Mouse (Mus musculus) cerebellum, adult 9-10 months (tissue): ENCODE measurements around the gene 1700007K13Rik.

Experiments used
- DNase-seq: peaks from one replicate; pipeline ENCODE4 v3.0.0; 2022

The 1700007K13Rik gene

GRCm38 (mm10) chr2:28414116-28414756 is 51.9 kb downstream of the 1700007K13Rik start:
- peak; percentile 84 for DNase-seq

GRCm38 (mm10) chr2:28412936-28413335 is 53.2 kb downstream of the 1700007K13Rik start:
- DNase-seq = peak; percentile 83
